Mouse (Mus musculus) heart, adult 10 weeks (tissue): ENCODE measurements around the gene Olfr1080. TPM values are rescaled to one million over a fixed set of nuclear protein-coding genes. Genes with fewer than 3 reads are reported as not detected.

ENCODE experiments used
- polyA plus RNA-seq: library from polyadenylated mRNA; stranded (reverse); fragments of 350-450 nt; fragmentation: Illumina TruSeq; extraction: RNeasy Lipid Tissue Mini Kit (QIAGEN cat#74804); gene quantifications from one replicate; pipeline ENCODE4 v1.2.3, GENCODE M21; 2014; ENCODE audit warnings: low read depth, low replicate concordance

Gene Olfr1080
- polyA plus RNA-seq: not detected

DNA sequence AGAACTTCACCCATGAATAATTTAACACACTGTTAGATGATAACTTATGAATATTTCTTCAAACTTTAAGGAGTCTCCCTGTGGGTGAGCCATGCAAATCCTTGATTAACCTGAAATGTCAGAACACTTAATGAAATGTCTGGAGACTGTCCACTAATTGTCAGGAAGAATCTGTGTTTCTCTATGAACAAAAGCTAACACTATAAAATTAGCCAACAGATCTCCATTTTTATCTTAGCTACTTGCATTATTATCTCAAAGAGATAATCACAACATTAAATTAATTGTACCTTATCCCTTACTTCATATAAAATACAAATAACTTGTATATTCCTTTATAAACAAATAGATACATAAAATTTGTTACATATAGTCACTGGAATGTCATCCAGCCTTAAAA lies at the start of gene Olfr1080:
TSS of gene Olfr1080 (minus strand) at position 101 of the 400 bp plus-strand sequence.

DNA sequence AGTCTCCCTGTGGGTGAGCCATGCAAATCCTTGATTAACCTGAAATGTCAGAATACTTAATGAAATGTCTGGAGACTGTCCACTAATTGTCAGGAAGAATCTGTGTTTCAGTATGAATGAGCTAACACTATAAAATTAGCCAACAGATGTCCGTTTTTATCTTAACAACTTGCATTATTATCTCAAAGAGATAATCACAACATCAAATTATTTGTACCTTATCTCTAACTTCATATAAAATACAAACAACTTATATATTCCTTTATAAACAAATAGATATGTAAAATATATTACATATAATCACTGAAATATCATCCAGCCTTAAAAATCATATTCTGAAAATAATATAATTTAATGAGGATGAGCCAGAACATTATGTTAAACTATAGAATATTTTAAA lies 40.8 kb upstream of the Olfr1080 start, which contains the start of gene Olfr1082:
TSS of gene Olfr1082 (minus strand) at position 101 of the 400 bp plus-strand sequence.

GRCm38 (mm10) chr2:86542380-86542779 lies 15.7 kb downstream of the Olfr1080 start, which contains the start of gene Olfr1079:
Olfr1079 (minus strand) TSS chr2:86542480.

GRCm38 (mm10) chr2:86508161-86508560 lies 49.9 kb downstream of the Olfr1080 start, which contains the start of gene Olfr1076:
Olfr1076 (plus strand) TSS chr2:86508461.

Other genes with a start within 250 kb of the Olfr1080 start
- gene Olfr1053, start 243.0 kb downstream of the Olfr1080 start, polyA plus RNA-seq: not detected
- not detected for gene Olfr1054, start 222.8 kb downstream of the Olfr1080 start, polyA plus RNA-seq
- not detected for gene Olfr1055, start 208.0 kb downstream of the Olfr1080 start, polyA plus RNA-seq
- not detected for gene Olfr1056, start 195.8 kb downstream of the Olfr1080 start, polyA plus RNA-seq
- not detected for gene Olfr1057, start 179.8 kb downstream of the Olfr1080 start, polyA plus RNA-seq
- gene Olfr1058, start 169.7 kb downstream of the Olfr1080 start, polyA plus RNA-seq: not detected
- not detected for gene Olfr1061, start 144.2 kb downstream of the Olfr1080 start, polyA plus RNA-seq
- gene Olfr1062, start 131.5 kb downstream of the Olfr1080 start, polyA plus RNA-seq: not detected
- not detected for gene Olfr1065, start 107.6 kb downstream of the Olfr1080 start, polyA plus RNA-seq
- not detected for gene Olfr1066, start 102.0 kb downstream of the Olfr1080 start, polyA plus RNA-seq
- not detected for gene Olfr228, start 70.8 kb downstream of the Olfr1080 start, polyA plus RNA-seq
- gene Olfr1076, start 49.8 kb downstream of the Olfr1080 start, polyA plus RNA-seq: not detected
- gene Olfr1079, start 15.8 kb downstream of the Olfr1080 start, polyA plus RNA-seq: not detected
- gene Olfr1082, start 40.7 kb upstream of the Olfr1080 start, polyA plus RNA-seq: not detected
- gene Olfr1084, start 81.5 kb upstream of the Olfr1080 start, polyA plus RNA-seq: not detected
- not detected for gene Olfr1085, start 103.8 kb upstream of the Olfr1080 start, polyA plus RNA-seq
- gene Olfr1086, start 121.9 kb upstream of the Olfr1080 start, polyA plus RNA-seq: not detected
- not detected for gene Olfr1087, start 140.2 kb upstream of the Olfr1080 start, polyA plus RNA-seq
- not detected for gene Olfr1089, start 175.5 kb upstream of the Olfr1080 start, polyA plus RNA-seq
- not detected for gene Olfr1090, start 200.8 kb upstream of the Olfr1080 start, polyA plus RNA-seq
- gene Olfr1093, start 224.2 kb upstream of the Olfr1080 start, polyA plus RNA-seq: not detected